ENCODE assay signal across 1 mouse cellular context in the genomic region with DNA sequence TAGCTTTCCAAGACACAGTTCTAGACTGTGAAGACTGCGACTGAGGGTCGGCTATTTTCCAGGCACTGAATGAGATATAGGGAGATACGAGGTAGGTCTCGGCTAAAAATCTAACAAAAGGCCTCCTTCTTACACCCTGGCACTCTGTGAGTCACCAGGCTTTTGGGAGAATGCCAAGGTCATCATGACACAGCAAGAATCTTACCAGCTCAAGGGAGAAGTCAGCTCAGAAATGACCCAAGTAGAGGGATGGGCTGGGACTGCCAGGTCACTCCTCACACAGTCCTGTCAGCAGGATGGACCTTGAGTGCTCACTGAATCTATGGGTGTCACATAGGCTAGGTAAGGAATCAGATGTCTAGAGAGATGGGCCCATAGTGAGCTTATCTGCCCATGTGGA.
TF ChIP-seq lines count a peak whose summit lies in the region.

No protein-coding gene starts in this region.

TF ChIP-seq in C2C12, 6 proteins besides CTCF, POLR2A, EP300 and RAD21 (continued from another document):
- no peak for TF ChIP-seq MYOG (IDR thresholded peaks at IDR 0.05; ENCODE audit: control insufficient read depth, extremely low read depth, insufficient read length)
- no peak for TF ChIP-seq CEBPB (IDR thresholded peaks at IDR 0.05; ENCODE audit: low read depth)
